Mouse (Mus musculus) testis, adult 2 months (tissue): ENCODE measurements around the gene Igf1r. TPM values are rescaled to one million over a fixed set of nuclear protein-coding genes. Genes with fewer than 3 reads are reported as not detected.

Source experiments
- H3K27ac ChIP-seq: fragments of 200-500 bp; 2 replicates; pipeline ENCODE4 v1.5.1; 2012; ENCODE audit warnings: low read depth, low read length; ENCODE audit not compliant: control insufficient read depth, insufficient read depth
- H3K27me3 ChIP-seq: fragments of 200-500 bp; 2 replicates; pipeline ENCODE4 v1.6.1; 2012; ENCODE audit warnings: mild to moderate bottlenecking, low read length, moderate library complexity; ENCODE audit not compliant: control insufficient read depth, insufficient read depth
- H3K36me3 ChIP-seq: fragments of 200-500 bp; 2 replicates; pipeline ENCODE4 v1.6.1; 2012; ENCODE audit warnings: mild to moderate bottlenecking, low read length; ENCODE audit not compliant: control insufficient read depth, insufficient read depth
- H3K4me1 ChIP-seq: fragments of 200-500 bp; 2 replicates; pipeline ENCODE4 v1.6.1; 2012; ENCODE audit warnings: low read length; ENCODE audit not compliant: control insufficient read depth, insufficient read depth
- H3K4me3 ChIP-seq: fragments of 200-500 bp; 2 replicates; pipeline ENCODE4 v1.5.1; 2012; ENCODE audit warnings: low read depth, mild to moderate bottlenecking, low read length, moderate library complexity, mixed read lengths; ENCODE audit not compliant: control insufficient read depth
- CTCF ChIP-seq: fragments of 200-500 bp; IDR thresholded peaks from 2 replicates; pipeline ENCODE4 v1.5.1; 2012; ENCODE audit warnings: low read depth, mild to moderate bottlenecking, inconsistent platforms, low read length, moderate library complexity; ENCODE audit not compliant: control insufficient read depth, insufficient read depth, insufficient replicate concordance
- POLR2A ChIP-seq: fragments of 200-500 bp; IDR thresholded peaks from 2 replicates; pipeline ENCODE4 v1.6.1; 2012; ENCODE audit warnings: low read depth, mild to moderate bottlenecking, inconsistent platforms, low read length, moderate library complexity; ENCODE audit not compliant: control insufficient read depth
- polyA plus RNA-seq: library from polyadenylated mRNA; depleted of rRNA; stranded (reverse); fragments of >200 nt; gene quantifications from 2 replicates; pipeline ENCODE4 v1.2.3, GENCODE M21; 2012

The Igf1r gene
- polyA plus RNA-seq, 1 experiment = 4.2 TPM

- Histone ChIP-seq H3K27ac (no peak overlapping the region), H3K4me3 (no peak overlapping the region), H3K4me1 (no peaks in the 10 kb centered on the region), H3K27me3 (no peaks in the 10 kb centered on the region), H3K36me3 (no peaks in the 10 kb centered on the region)
- TF ChIP-seq CTCF = no peak
- TF ChIP-seq POLR2A = no peak
Observed at GRCm38 (mm10) chr7:68090576-68090975, 137.9 kb downstream of the Igf1r start.

- no peak for TF ChIP-seq POLR2A
- TF ChIP-seq CTCF = no peak
- Histone ChIP-seq H3K4me3 (no peak overlapping the region), H3K4me1 (no peaks in the 10 kb centered on the region; the same call in 1 of the 2 replicates), H3K36me3 (no peaks in the 10 kb centered on the region), H3K27me3 (no peaks in the 10 kb centered on the region), H3K27ac (no peak overlapping the region)
Observed at GRCm38 (mm10) chr7:68092304-68092978, 139.8 kb downstream of the Igf1r start.

- TF ChIP-seq CTCF (no peak), POLR2A (no peak)
- no peak overlapping the region for H3K27ac ChIP-seq
- H3K27me3 ChIP-seq = no peaks in the 10 kb centered on the region
- H3K4me1 ChIP-seq = no peaks in the 10 kb centered on the region; the same call in 1 of the 2 replicates
- H3K4me3 ChIP-seq = no peak overlapping the region
- no peaks in the 10 kb centered on the region for H3K36me3 ChIP-seq
Observed at GRCm38 (mm10) chr7:68093817-68094216, 141.2 kb downstream of the Igf1r start.

- no peaks in the 10 kb centered on the region for H3K27me3 ChIP-seq
- no peaks in the 10 kb centered on the region; the same call in 1 of the 2 replicates for H3K4me1 ChIP-seq
- H3K27ac ChIP-seq = no peak overlapping the region
- no peaks in the 10 kb centered on the region for H3K36me3 ChIP-seq
- no peak for TF ChIP-seq CTCF
- TF ChIP-seq POLR2A = no peak
- H3K4me3 ChIP-seq = no peak overlapping the region
Observed at GRCm38 (mm10) chr7:68095574-68095973, 142.9 kb downstream of the Igf1r start.

GRCm38 (mm10) chr7:68096411-68096810, 143.8 kb downstream of the Igf1r start:
- Histone ChIP-seq H3K27ac (no peak overlapping the region), H3K4me3 (no peak overlapping the region), H3K27me3 (no peaks in the 10 kb centered on the region), H3K4me1 (no peaks in the 10 kb centered on the region; the same call in 1 of the 2 replicates), H3K36me3 (no peaks in the 10 kb centered on the region)
- TF ChIP-seq POLR2A (no peak), CTCF (no peak)

GRCm38 (mm10) chr7:68097081-68097836, 144.6 kb downstream of the Igf1r start:
- no peaks in the 10 kb centered on the region; the same call in 1 of the 2 replicates for H3K4me1 ChIP-seq
- no peak overlapping the region; the same call in 1 of the 2 replicates for H3K27ac ChIP-seq
- H3K27me3 ChIP-seq = no peaks in the 10 kb centered on the region
- no peaks in the 10 kb centered on the region for H3K36me3 ChIP-seq
- no peak overlapping the region for H3K4me3 ChIP-seq
- TF ChIP-seq CTCF = no peak
- TF ChIP-seq POLR2A = no peak

GRCm38 (mm10) chr7:68098098-68098497, 145.5 kb downstream of the Igf1r start:
- no peaks in the 10 kb centered on the region for H3K36me3 ChIP-seq
- no peaks in the 10 kb centered on the region for H3K27me3 ChIP-seq
- H3K4me1 ChIP-seq = no peaks in the 10 kb centered on the region; the same call in 1 of the 2 replicates
- TF ChIP-seq POLR2A = no peak
- TF ChIP-seq CTCF = no peak
- H3K27ac ChIP-seq = no peak overlapping the region
- H3K4me3 ChIP-seq = no peak overlapping the region
